Mouse (Mus musculus) lung, adult 2 months (tissue): ENCODE data around the gene Prrt3. TPM values are rescaled to one million over a fixed set of nuclear protein-coding genes. Genes with fewer than 3 reads are reported as not detected.
A peak's percentile ranks its signal among the peaks of the same experiment; 100 is the strongest.

Experiments
- DNase-seq: peaks from one replicate; pipeline ENCODE4 v3.0.0; 2022
- H3K4me1 ChIP-seq: fragments of 200-500 bp; 2 replicates; pipeline ENCODE4 v1.6.1; 2011; ENCODE audit warnings: low read length; ENCODE audit not compliant: control insufficient read depth, insufficient read depth
- H3K4me3 ChIP-seq: fragments of 200-500 bp; replicated peaks from 2 replicates; pipeline ENCODE3; 2011; ENCODE audit warnings: low read depth, mild to moderate bottlenecking, control low read depth, low read length; ENCODE audit errors: extremely low read depth
- CTCF ChIP-seq: fragments of 200-500 bp; IDR thresholded peaks from 2 replicates; pipeline ENCODE4 v1.5.1; 2011; ENCODE audit warnings: mild to moderate bottlenecking, low read length, control low read depth; ENCODE audit not compliant: insufficient read depth
- POLR2A ChIP-seq: fragments of 200-500 bp; IDR thresholded peaks from 2 replicates; pipeline ENCODE4 v1.6.1; 2011; ENCODE audit warnings: low read depth, mild to moderate bottlenecking, control low read depth, low read length, borderline replicate concordance; ENCODE audit errors: extremely low read depth
- WGBS: fragments of 180-500 bp; shearing (Covaris S2); methylation state at CpG from one replicate; pipeline ENCODE4 v1.1.7; 2018; 5-methylcytosine and 5-hydroxymethylcytosine counted together
- polyA plus RNA-seq: library from polyadenylated mRNA; depleted of rRNA; stranded (reverse); fragments of >200 nt; gene quantifications from 2 replicates; pipeline ENCODE4 v1.2.3, GENCODE M21; 2012

Gene Prrt3
- polyA plus RNA-seq, 1 experiment: 0.27 TPM

DNA sequence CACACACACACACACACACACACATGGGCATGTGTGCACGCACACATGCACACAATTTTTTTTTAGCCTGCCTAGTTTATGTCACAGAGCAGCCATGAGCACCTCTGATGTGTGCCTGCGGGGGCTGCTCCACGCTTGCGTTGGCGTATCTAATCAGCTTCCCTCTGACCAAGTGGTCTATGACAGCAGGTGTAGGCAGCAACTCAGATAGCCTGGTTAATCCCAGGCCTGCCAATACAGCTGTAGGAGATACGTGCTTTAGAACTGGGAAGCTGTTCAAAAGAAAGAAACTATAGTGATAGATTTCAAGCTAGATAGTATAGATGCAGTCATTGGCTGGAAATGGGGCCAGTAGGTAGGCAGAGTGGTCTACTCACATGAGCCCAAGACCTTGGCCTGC is 28.0 kb downstream of the Prrt3 start:
- TF ChIP-seq CTCF: no peak
- no peak for TF ChIP-seq POLR2A
- DNase-seq: no peak
- WGBS: 94% methylated on average over 6 of the region's 6 CpGs
- Histone ChIP-seq H3K4me1 (peaks cover 12% of the 10 kb centered on the region), H3K4me3 (no peak overlapping the region)

DNA sequence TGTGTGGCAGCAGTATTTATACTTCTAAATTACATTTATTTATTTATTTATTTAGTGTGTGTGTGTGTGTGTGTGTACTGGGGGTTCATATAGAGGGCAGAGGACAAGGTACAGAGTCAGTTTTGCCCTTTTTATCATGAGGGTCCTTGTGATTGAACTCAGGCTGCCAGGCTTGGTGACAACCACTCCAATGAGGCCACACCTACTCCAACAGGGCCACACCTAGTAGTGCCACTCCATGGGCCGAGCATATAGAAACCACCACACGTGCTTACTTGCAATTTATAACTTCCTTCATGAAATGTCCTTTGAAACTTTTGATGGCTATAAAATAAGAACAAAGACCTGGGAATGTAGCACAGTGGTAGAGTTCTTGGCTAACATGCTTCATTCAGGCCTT is 28.5 kb downstream of the Prrt3 start:
- Histone ChIP-seq H3K4me1 (peaks cover 12% of the 10 kb centered on the region), H3K4me3 (no peak overlapping the region)
- no peak for DNase-seq
- TF ChIP-seq CTCF: no peak
- WGBS: 51% methylated on average over 2 of the region's 2 CpGs

GRCm38 (mm10) chr6:113472061-113472460 is 29.7 kb downstream of the Prrt3 start:
- TF ChIP-seq CTCF (no peak), POLR2A (no peak)
- 67% methylated on average over 10 of the region's 10 CpGs for WGBS
- no peak for DNase-seq
- Histone ChIP-seq H3K4me3 (peak overlapping the region; percentile 2), H3K4me1 (peaks cover 12% of the 10 kb centered on the region)

DNA sequence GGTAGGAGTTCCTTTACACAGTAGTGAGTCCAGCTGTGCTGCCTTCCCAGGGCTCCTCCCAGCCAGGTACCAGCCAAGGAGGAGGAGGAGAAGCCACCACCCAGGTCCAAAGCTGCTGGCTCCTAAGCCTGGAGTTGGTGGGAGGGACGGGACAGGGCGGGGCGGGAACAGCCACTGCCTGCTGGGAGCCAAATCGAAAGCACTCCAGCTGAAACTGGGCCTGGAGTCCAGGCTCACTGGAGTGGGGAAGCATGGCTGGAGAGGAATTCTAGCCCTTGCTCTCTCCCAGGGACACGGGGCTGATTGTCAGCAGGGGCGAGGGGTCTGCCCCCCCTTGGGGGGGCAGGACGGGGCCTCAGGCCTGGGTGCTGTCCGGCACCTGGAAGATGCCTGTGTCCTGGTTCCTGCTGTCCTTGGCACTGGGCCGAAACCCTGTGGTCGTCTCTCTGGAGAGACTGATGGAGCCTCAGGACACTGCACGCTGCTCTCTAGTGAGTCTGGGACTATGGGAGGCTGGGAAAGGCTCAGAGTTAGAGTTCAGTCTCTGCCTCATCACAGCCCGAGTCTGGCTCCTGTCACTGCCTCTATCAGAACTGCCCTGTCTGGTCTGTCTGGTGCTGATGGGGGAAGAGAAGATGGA is 30.3 kb downstream of the Prrt3 start, which contains the start of gene Il17rc:
Gene Il17rc (plus strand): TSS at position 131 of the 640 bp plus-strand sequence.
- WGBS: 15% methylated on average over 12 of the region's 12 CpGs
- TF ChIP-seq CTCF (no peak), POLR2A (peak; percentile 88)
- H3K4me3 ChIP-seq: peak within 1 kb of the TSS; percentile 26
- peaks cover 12% of the 10 kb centered on the region for H3K4me1 ChIP-seq
- peak; percentile 70 for DNase-seq

GRCm38 (mm10) chr6:113469432-113469831 is 32.3 kb downstream of the Prrt3 start:
- DNase-seq: peak; percentile 84
- peak; percentile 79 for TF ChIP-seq CTCF
- TF ChIP-seq POLR2A: no peak
- 3% methylated on average over 31 of the region's 31 CpGs for WGBS
- Histone ChIP-seq H3K4me3 (peak overlapping the region; percentile 46), H3K4me1 (peaks cover 12% of the 10 kb centered on the region)

- peak overlapping the region; percentile 46 for H3K4me3 ChIP-seq
- H3K4me1 ChIP-seq: peaks cover 12% of the 10 kb centered on the region
- WGBS: 5% methylated on average over 9 of the region's 9 CpGs
- TF ChIP-seq CTCF: peak; percentile 85
- no peak for TF ChIP-seq POLR2A
- DNase-seq: peak; percentile 67
Observed at GRCm38 (mm10) chr6:113469021-113469420, 32.7 kb downstream of the Prrt3 start.

- WGBS: 68% methylated on average over 3 of the region's 3 CpGs
- peaks cover 12% of the 10 kb centered on the region for H3K4me1 ChIP-seq
- no peak overlapping the region for H3K4me3 ChIP-seq
- no peak for TF ChIP-seq POLR2A
- TF ChIP-seq CTCF: no peak
- DNase-seq: no peak
Observed at GRCm38 (mm10) chr6:113468512-113468911, 33.2 kb downstream of the Prrt3 start.

GRCm38 (mm10) chr6:113465602-113466001 is 36.1 kb downstream of the Prrt3 start:
- no peak for TF ChIP-seq CTCF
- DNase-seq: no peak
- 51% methylated on average over 5 of the region's 5 CpGs for WGBS
- peaks cover 4% of the 10 kb centered on the region; the same call in 1 of the 2 replicates for H3K4me1 ChIP-seq
- H3K4me3 ChIP-seq: no peak overlapping the region

GRCm38 (mm10) chr6:113464040-113464439 is 37.7 kb downstream of the Prrt3 start:
- Histone ChIP-seq H3K4me3 (no peak overlapping the region), H3K4me1 (no peaks in the 10 kb centered on the region; the same call in 1 of the 2 replicates)
- TF ChIP-seq CTCF (no peak), POLR2A (no peak)
- no peak for DNase-seq
- 55% methylated on average over 7 of the region's 7 CpGs for WGBS

- peak; percentile 70 for DNase-seq
- Histone ChIP-seq H3K4me1 (no peaks in the 10 kb centered on the region; the same call in 1 of the 2 replicates), H3K4me3 (peak overlapping the region; percentile 51)
- TF ChIP-seq POLR2A (peak; percentile 70; the same call in 1 of the 2 replicates), CTCF (no peak)
- 51% methylated on average over 10 of the region's 10 CpGs for WGBS
Observed at GRCm38 (mm10) chr6:113458635-113459034, 43.1 kb downstream of the Prrt3 start.
